Mouse (Mus musculus) embryo, embryonic 11.5 days (tissue): ENCODE data around the gene Psmg1.

Experiments used
- DNase-seq: peaks from one replicate; pipeline ENCODE4 v3.0.0-alpha.2; 2012; ENCODE audit warnings: low read depth, low spot score

Psmg1 gene

DNA sequence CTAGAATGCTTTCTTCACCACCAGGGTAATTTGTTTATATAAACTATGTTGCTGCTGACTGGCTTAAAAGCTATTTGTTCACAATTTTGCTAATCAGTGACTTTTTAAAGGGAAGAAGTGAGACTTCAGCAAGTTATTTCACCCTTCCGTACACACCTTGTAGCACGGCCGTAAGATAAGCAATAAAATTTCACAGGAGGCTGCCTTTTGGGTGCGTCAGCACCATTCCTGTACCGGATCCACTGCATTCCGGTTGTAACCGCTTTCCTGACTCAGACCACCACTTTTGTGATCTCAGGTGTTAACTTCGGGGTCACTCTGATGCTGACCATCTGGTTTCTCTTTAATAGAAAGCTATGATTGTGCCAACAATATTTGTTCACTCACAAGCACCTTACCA is 32.7 kb downstream of the Psmg1 start:
- DNase-seq: no peak

DNA sequence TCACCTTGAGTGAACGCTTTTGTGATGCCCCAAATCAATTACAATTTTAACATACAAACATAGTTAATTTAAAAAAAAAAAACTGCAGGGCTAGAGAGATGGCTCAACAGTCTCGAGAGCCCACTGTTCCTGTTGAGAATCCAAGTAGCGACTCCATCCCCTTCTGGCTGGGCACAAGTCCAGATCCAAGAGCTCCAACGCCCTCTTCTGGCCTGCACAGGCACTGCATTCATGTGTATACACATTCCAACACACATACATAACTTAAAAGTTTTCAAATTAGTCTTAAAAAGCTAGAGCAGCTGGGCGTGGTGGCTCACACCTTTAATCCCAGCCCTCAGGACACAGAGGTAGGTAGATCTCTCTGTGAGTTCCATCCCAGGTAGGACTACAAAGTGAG is 34.1 kb downstream of the Psmg1 start:
- no peak for DNase-seq

DNA sequence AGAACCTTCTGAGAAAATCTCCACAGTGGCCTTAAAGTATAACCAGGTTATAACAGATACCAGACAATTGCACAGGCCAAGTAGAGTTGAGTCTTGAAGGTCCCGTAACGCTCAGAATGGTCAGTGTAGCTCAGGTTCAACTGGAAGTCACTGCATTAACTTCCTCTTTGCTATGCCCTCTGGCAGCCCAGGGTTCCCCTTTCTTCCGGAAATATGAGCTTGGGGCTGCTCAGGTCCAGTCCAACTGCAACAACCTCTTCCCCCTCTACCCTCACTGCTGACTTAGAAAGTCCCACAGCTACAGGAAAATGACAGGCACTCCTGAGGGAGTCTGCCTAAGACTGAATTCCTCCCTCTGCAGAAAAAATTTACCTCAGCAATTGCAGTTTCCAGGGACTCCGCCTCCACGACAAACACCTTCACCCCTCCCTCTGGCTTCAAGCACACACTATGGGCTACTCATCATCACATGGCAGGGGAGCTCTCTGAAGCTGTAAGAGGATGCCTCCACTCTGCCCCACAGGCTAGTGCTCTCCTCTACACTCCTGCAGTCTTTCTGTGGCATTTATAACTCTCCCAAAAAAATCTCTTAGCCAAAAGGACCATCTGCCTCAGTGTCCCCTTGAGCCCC is 34.9 kb downstream of the Psmg1 start:
- no peak for DNase-seq

- DNase-seq: no peak
Measured at GRCm38 (mm10) chr16:95954341-95954740, 36.4 kb downstream of the Psmg1 start.

DNA sequence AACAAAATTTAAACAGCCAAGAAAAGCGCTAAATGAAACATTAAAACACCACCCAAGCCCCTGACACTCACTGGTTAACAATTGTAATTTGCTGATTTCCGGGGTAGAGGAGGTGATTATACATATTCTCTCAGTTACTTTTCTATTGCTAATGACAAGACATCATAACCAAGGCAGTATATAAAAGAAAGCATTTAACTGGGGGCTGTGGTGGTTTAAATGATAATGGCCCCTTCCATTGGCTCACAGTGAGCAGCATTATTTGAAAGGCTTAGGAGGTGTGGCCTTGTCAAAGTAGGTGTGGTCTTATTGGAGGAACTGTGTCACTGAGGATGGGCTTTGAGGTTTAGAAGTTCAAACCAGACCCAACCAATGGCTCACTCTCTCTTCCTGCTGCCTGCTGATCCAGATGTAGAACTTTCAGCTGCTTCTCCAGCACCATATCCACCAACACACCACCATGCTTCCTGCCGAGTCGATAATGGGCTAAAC is 37.6 kb downstream of the Psmg1 start:
- DNase-seq: no peak

DNA sequence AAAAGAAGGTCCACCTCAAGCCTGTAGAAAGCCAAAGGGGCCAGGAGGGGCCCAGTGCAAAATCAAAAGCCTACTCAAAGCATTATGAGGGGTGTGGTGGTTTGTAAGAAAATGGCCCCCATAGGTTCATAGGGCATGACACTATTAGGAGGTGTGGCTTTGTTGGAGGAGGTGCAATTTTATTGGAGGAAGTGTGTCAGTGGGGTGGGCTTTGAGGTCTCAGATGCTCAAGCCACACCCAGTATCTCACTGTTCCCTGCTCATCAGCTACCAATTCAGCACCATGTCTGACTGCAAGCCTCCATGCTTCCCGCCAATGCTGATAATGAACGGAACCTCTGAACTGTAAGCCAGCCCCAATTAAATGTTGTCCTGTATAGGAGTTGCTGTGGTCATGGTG is 39.3 kb downstream of the Psmg1 start:
- no peak for DNase-seq

DNA sequence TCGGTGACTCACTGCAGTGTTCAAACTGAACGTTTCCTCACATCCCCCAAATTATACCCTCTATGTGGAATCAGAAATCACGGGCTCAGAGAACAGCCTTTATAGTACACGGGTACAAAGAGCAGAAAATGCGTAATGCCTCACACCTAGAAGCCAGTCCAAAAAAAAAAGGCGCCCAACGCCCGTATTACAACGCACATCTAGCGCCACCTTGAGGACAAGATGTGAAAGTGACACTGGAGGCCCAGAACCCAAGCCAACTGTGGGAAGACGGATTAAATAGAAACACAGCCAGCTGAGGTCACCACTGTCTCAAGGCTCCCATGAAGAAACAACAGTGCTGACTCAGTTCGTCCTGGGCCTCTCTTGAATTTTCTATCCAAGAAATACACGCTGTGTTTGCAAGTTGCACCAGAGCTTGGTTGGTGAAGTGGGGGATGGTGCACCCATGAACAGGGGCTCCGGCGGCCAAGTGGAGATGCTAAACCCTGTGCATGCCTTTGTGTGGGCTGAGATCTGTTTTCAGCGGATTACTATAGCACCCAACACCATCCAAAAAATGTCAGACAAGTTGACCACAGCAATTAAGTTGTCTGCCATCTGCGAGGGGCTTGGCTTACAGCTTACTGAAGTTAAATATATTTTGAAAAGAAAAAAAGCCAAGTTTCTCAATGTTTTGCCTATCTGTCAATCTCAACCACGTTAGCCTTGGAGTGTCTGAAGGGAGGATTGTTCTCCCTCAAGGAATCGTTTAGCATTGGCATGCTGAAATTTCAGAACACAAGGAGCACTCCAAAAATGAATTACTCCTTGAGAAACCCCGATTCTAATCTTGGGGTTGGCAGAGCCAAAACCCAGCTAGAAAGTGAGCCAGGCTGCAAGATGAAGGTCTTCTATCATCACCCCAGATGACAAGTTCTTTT is 45.1 kb downstream of the Psmg1 start:
- peak; percentile 77 for DNase-seq

GRCm38 (mm10) chr16:95943186-95943585 is 47.6 kb downstream of the Psmg1 start:
- no peak for DNase-seq

DNA sequence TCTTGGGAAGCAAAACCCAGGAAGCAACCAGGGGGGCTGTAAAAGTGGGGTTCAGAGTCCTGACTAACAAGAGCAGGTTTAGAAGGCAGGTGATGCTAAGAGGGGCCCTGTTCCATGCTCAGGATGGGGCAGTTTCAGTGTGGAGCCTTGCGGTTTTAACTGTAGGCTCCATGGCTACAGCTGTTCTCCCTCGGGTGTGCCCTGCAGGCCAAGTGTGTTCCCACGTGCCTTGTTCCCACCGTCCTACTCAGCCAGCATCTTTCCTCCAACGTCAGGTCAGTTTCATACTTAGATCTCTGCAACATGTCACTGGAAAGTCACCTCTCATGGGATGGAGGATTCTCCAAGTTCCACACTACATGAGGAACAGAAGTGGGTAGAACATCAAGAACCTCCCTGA is 49.2 kb downstream of the Psmg1 start:
- no peak for DNase-seq

DNA sequence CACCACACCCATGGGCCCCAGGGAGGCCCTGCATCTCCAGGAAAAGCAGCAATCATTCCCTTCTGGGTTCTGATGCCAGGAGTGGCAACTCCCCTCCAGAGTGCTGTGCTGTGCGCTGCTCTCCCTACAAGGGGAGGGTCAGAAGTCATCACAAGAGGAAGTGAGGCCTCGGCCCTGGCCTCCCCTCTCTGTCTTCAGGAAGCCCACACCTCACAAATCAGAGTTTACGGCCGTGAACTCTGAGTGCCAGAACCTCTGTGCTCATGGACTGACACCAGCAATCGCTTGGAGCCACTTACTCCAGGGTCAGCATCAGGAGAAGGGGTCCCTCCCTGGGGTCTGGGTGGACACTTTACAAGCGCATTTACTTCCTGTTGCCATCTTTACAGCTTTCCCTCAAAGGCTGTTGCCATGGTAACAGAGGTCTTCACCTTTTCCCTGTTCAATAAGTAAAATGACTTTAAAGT is 55.2 kb downstream of the Psmg1 start:
- DNase-seq: peak; percentile 32

DNA sequence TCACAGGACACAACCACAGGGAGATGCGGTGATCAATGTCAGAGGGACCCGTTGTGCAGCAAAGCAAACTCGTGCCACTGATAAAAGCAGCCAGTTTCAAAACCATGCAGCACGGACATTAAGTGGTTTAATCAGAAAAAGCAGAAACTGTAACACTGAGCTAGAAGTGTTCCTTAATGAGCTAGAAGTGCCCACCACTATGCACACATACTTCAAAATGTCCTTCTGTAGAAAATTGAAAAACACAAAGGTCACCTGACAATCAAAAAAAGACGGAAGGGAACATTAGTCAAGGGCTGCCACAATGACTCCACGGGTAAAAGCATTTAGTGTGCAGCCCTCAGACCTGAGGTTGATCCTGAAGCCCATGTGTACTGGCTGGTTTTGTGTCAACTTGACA is 57.9 kb downstream of the Psmg1 start:
- no peak for DNase-seq

- no peak for DNase-seq
Measured at GRCm38 (mm10) chr16:95931509-95931908, 59.3 kb downstream of the Psmg1 start.
